Mouse (Mus musculus): ENCODE data around the gene Gtf3c5. TPM values are rescaled to one million over a fixed set of nuclear protein-coding genes. Genes with fewer than 3 reads are reported as not detected.

Gene Gtf3c5
- polyA plus RNA-seq, 1 experiment, result 13.3 TPM

GRCm38 (mm10) chr2:28532938-28533771 is 50.4 kb downstream of the Gtf3c5 start:
- peak overlapping the region; percentile 65 for H3K4me3 ChIP-seq (ENCODE audit: extremely low read depth, insufficient read depth, insufficient read length)
- WGBS, result 4% methylated on average over 49 of the region's 49 CpGs
- H3K36me3 ChIP-seq (ENCODE audit: control insufficient read depth, insufficient read depth, low read length), result no peaks in the 10 kb centered on the region
- H3K27me3 ChIP-seq (ENCODE audit: control insufficient read depth, insufficient read depth, low read length), result no peaks in the 10 kb centered on the region
- peak overlapping the region; percentile 13; the same call in 1 of the 2 replicates for H3K27ac ChIP-seq (ENCODE audit: insufficient read depth, low read length)
- DNase-seq (ENCODE audit: low read depth in 1 of 2, low spot score in 2 of 2), result peak; percentile 62 to 77
- TF ChIP-seq CTCF (IDR thresholded peaks at IDR 0.05; ENCODE audit: extremely low read depth, insufficient read depth, insufficient read length, insufficient replicate concordance) (no peak), POLR2A (IDR thresholded peaks at IDR 0.05; ENCODE audit: low read depth, low read length) (peak; percentile 16; the same call in 1 of the 2 replicates)
- peaks cover 35% of the 10 kb centered on the region for H3K4me1 ChIP-seq (ENCODE audit: control insufficient read depth, insufficient read depth, insufficient read length)

DNA sequence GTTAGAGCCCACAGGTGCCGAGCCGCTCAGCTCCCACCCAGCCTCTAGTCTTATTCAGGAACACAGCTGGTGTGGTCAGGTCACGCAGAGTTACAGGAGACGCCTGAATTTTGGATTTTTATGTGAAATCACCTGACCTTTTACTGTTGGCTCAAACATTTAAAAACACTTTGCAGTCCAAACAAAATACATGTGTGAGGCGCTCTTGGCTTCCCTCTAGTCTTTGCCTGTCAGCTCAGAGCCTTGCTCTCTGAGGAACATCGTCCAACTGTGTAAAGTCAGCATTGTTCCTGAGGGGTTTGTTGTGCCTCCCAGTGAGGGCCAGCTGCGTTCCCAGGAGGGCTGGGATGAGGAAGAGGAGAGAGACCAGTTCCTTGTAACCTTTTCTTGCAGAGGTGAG is 53.2 kb downstream of the Gtf3c5 start:
- Histone ChIP-seq H3K4me3 (ENCODE audit: extremely low read depth, insufficient read depth, insufficient read length) (no peak overlapping the region), H3K4me1 (ENCODE audit: control insufficient read depth, insufficient read depth, insufficient read length) (peaks cover 33% of the 10 kb centered on the region), H3K27me3 (ENCODE audit: control insufficient read depth, insufficient read depth, low read length) (no peaks in the 10 kb centered on the region), H3K27ac (ENCODE audit: insufficient read depth, low read length) (no peak overlapping the region), H3K36me3 (ENCODE audit: control insufficient read depth, insufficient read depth, low read length) (no peaks in the 10 kb centered on the region)
- WGBS, result 80% methylated on average over 7 of the region's 7 CpGs
- TF ChIP-seq POLR2A (IDR thresholded peaks at IDR 0.05; ENCODE audit: low read depth, low read length) (no peak), CTCF (IDR thresholded peaks at IDR 0.05; ENCODE audit: extremely low read depth, insufficient read depth, insufficient read length, insufficient replicate concordance) (no peak)
- DNase-seq (ENCODE audit: low read depth in 1 of 2, low spot score in 2 of 2), result no peak

DNA sequence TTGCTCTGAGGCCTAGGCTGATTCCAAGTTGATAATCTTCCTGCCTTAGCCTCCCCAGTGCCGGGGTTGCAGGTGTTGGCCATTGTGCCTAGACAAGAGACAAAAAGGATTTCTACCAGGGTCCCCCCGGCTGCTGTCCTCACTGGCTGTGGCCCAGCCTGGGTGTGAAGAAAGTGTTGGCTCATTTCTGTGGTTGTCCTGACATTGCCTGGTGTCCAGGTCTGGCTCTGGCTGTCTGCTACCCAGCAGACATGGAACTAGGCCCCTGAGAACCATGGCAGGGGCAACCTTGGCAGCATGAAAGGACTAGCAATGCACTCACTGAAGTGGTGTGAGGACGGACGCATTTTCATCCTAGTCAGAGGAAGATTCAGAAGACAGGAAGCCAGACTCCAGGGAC is 53.7 kb downstream of the Gtf3c5 start:
- Histone ChIP-seq H3K36me3 (ENCODE audit: control insufficient read depth, insufficient read depth, low read length) (no peaks in the 10 kb centered on the region), H3K27ac (ENCODE audit: insufficient read depth, low read length) (no peak overlapping the region), H3K27me3 (ENCODE audit: control insufficient read depth, insufficient read depth, low read length) (no peaks in the 10 kb centered on the region), H3K4me1 (ENCODE audit: control insufficient read depth, insufficient read depth, insufficient read length) (peaks cover 33% of the 10 kb centered on the region), H3K4me3 (ENCODE audit: extremely low read depth, insufficient read depth, insufficient read length) (no peak overlapping the region)
- TF ChIP-seq CTCF (IDR thresholded peaks at IDR 0.05; ENCODE audit: extremely low read depth, insufficient read depth, insufficient read length, insufficient replicate concordance) (no peak), POLR2A (IDR thresholded peaks at IDR 0.05; ENCODE audit: low read depth, low read length) (no peak)
- no peak for DNase-seq (ENCODE audit: low read depth in 1 of 2, low spot score in 2 of 2)
- WGBS, result 91% methylated on average over 4 of the region's 4 CpGs

DNA sequence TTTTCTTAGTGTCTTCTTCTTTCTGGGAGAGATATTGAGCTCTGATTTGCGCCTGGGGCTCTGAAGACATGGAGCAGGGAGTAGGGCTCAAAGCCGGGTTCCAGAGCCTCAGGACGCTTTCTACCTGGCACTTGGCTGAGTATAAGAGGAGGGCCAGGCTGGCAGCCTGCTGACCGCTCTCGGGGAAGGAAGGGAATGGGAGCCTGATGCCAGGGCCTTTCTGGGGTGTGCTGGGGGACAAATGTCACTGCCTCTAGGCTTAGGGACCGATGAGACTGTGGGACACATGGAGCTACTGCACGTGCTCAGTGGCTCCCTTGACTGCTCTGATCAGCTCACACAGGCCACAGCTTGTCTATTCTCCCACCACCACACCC is 55.2 kb downstream of the Gtf3c5 start:
- H3K4me1 ChIP-seq (ENCODE audit: control insufficient read depth, insufficient read depth, insufficient read length), result peaks cover 26% of the 10 kb centered on the region
- no peak overlapping the region for H3K4me3 ChIP-seq (ENCODE audit: extremely low read depth, insufficient read depth, insufficient read length)
- TF ChIP-seq CTCF (IDR thresholded peaks at IDR 0.05; ENCODE audit: extremely low read depth, insufficient read depth, insufficient read length, insufficient replicate concordance) (no peak), POLR2A (IDR thresholded peaks at IDR 0.05; ENCODE audit: low read depth, low read length) (no peak)
- WGBS, result 94% methylated on average over 7 of the region's 7 CpGs
- no peaks in the 10 kb centered on the region for H3K27me3 ChIP-seq (ENCODE audit: control insufficient read depth, insufficient read depth, low read length)
- no peak for DNase-seq (ENCODE audit: low read depth in 1 of 2, low spot score in 2 of 2)
- no peaks in the 10 kb centered on the region for H3K36me3 ChIP-seq (ENCODE audit: control insufficient read depth, insufficient read depth, low read length)
- no peak overlapping the region for H3K27ac ChIP-seq (ENCODE audit: insufficient read depth, low read length)

DNA sequence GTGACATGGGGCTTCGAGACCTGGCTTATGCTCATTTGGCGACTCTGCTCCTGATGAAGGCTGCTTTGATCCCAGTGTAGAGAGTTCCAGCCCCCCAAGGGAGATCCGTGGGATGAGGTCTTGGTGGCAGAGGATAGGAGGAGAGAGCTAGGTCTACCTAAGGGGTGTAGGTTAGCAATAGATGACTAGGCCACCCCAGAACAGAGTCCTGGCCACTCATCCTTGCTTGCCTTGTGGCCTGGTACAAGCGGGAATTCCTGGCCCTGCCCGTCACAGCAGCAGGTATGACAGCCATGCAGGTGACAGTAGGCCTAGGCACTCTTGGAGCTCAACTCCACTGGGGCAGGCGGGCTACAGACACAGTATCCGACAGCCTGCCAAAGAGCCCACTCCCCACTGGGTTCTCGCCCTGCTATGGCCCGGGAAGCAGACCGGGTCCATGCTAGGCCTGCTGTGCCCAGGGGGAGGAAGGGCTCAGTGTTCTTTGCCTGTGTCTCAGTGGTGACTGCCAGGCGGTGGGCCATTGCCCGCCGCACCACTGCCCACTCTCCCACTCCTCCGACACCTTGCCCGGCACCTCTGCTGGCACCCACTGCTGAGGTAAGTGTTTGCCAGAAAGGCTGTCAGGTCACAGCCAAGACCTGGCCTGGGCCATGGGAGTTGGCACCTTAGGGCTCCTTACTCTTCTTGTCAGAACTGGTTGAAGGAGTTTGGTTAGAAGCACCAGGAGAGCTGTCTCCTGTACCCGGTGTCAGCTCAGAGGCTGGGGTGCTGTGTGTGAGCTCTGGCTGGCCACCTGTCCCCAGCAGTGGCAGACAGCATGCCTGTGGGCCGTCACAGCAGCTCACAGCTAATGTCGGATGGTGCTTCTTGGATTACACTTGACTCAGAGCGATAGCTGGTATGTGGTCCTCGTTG is 55.9 kb downstream of the Gtf3c5 start:
- WGBS, result 95% methylated on average over 20 of the region's 20 CpGs
- Histone ChIP-seq H3K4me3 (ENCODE audit: extremely low read depth, insufficient read depth, insufficient read length) (no peak overlapping the region), H3K4me1 (ENCODE audit: control insufficient read depth, insufficient read depth, insufficient read length) (peaks cover 22% of the 10 kb centered on the region), H3K36me3 (ENCODE audit: control insufficient read depth, insufficient read depth, low read length) (no peaks in the 10 kb centered on the region), H3K27ac (ENCODE audit: insufficient read depth, low read length) (no peak overlapping the region), H3K27me3 (ENCODE audit: control insufficient read depth, insufficient read depth, low read length) (no peaks in the 10 kb centered on the region)
- no peak for TF ChIP-seq POLR2A (IDR thresholded peaks at IDR 0.05; ENCODE audit: low read depth, low read length)
- TF ChIP-seq CTCF (IDR thresholded peaks at IDR 0.05; ENCODE audit: extremely low read depth, insufficient read depth, insufficient read length, insufficient replicate concordance), result no peak
- DNase-seq (ENCODE audit: low read depth in 1 of 2, low spot score in 2 of 2), result no peak

GRCm38 (mm10) chr2:28525943-28526876 is 57.3 kb downstream of the Gtf3c5 start:
- 11% methylated on average over 12 of the region's 12 CpGs for WGBS
- DNase-seq (ENCODE audit: low read depth in 1 of 2, low spot score in 2 of 2), result peak in 1 of 2 experiments; percentile 67
- peak overlapping the region; percentile 86 for H3K27ac ChIP-seq (ENCODE audit: insufficient read depth, low read length)
- peaks cover 21% of the 10 kb centered on the region for H3K4me1 ChIP-seq (ENCODE audit: control insufficient read depth, insufficient read depth, insufficient read length)
- no peaks in the 10 kb centered on the region for H3K27me3 ChIP-seq (ENCODE audit: control insufficient read depth, insufficient read depth, low read length)
- no peak overlapping the region for H3K4me3 ChIP-seq (ENCODE audit: extremely low read depth, insufficient read depth, insufficient read length)
- no peak for TF ChIP-seq POLR2A (IDR thresholded peaks at IDR 0.05; ENCODE audit: low read depth, low read length)
- peak; percentile 58; the same call in 1 of the 2 replicates for TF ChIP-seq CTCF (IDR thresholded peaks at IDR 0.05; ENCODE audit: extremely low read depth, insufficient read depth, insufficient read length, insufficient replicate concordance)
- H3K36me3 ChIP-seq (ENCODE audit: control insufficient read depth, insufficient read depth, low read length), result no peaks in the 10 kb centered on the region
